ENCODE assay signal across 32 mouse cellular contexts in the genomic region with DNA sequence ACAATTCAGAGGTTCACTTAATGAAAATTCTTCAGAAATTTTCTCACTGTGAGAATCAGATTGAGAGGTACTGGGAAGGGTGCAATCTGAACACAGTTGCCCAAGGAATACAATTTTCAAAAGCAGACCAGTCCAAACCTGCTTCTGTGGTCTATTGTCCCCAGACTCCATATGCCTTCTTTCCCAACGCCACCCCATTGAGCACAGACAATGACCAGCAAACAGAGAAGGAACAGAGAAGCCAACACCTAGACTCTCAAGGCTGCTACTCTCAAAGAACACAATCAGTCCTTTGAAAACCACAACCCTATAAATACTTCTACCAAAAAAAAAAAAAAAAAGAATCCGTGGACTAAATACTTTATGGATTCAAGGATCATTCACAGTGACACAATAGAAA.
"Had no signal": no experiment of that assay in that cellular context is flagged by ENCODE, and none has a peak within 500 bp of the region (broad histone marks: within the 10 kb centered on the region; RNA-seq: fewer than 3 reads in every experiment).

No protein-coding gene starts in this region.

- H3K4me3 ChIP-seq: limb, embryonic 10.5 days; limb, embryonic 12.5 days; limb, embryonic 13.5 days; limb, embryonic 15.5 days; liver, embryonic 12.5 days; liver, embryonic 13.5 days; liver, embryonic 15.5 days; lung, embryonic 15.5 days; megakaryocyte, embryonic 14.5 days; midbrain, embryonic 10.5 days; midbrain, embryonic 12.5 days; midbrain, embryonic 13.5 days; midbrain, embryonic 15.5 days; myocyte; neural tube, embryonic 12.5 days; neural tube, embryonic 13.5 days had no signal

- H3K4me2 ChIP-seq: limb, embryonic 12.5 days; limb, embryonic 13.5 days; limb, embryonic 15.5 days; liver, embryonic 11.5 days; liver, embryonic 12.5 days; liver, embryonic 13.5 days; liver, embryonic 15.5 days; lung, embryonic 14.5 days; lung, embryonic 15.5 days; midbrain, embryonic 12.5 days; midbrain, embryonic 13.5 days; midbrain, embryonic 15.5 days; neural tube, embryonic 12.5 days; neural tube, embryonic 13.5 days had no signal

- H3K9me3 ChIP-seq: limb, embryonic 10.5 days; limb, embryonic 12.5 days; limb, embryonic 13.5 days; limb, embryonic 15.5 days; liver, embryonic 12.5 days; liver, embryonic 13.5 days; liver, embryonic 15.5 days; lung, embryonic 15.5 days; megakaryocyte, embryonic 14.5 days; midbrain, embryonic 10.5 days; midbrain, embryonic 12.5 days; midbrain, embryonic 13.5 days; midbrain, embryonic 15.5 days; neural tube, embryonic 12.5 days; neural tube, embryonic 13.5 days had no signal

- ATAC-seq: liver, embryonic 12.5 days; liver, postnatal 0 days; lung, postnatal 0 days; midbrain, embryonic 13.5 days; midbrain, embryonic 15.5 days; midbrain, embryonic 16.5 days had no signal

- H3K9ac ChIP-seq: limb, embryonic 12.5 days; limb, embryonic 13.5 days; limb, embryonic 15.5 days; liver, embryonic 12.5 days; liver, embryonic 13.5 days; liver, embryonic 14.5 days; liver, embryonic 15.5 days; liver, postnatal 0 days; lung, embryonic 14.5 days; lung, embryonic 15.5 days; midbrain, embryonic 12.5 days; midbrain, embryonic 13.5 days; midbrain, embryonic 15.5 days; neural tube, embryonic 12.5 days; neural tube, embryonic 13.5 days had no signal

- H3K36me3 ChIP-seq: limb, embryonic 10.5 days; limb, embryonic 12.5 days; limb, embryonic 13.5 days; limb, embryonic 15.5 days; liver, embryonic 12.5 days; liver, embryonic 13.5 days; liver, embryonic 15.5 days; lung, embryonic 15.5 days; midbrain, embryonic 10.5 days; midbrain, embryonic 12.5 days; midbrain, embryonic 13.5 days; midbrain, embryonic 15.5 days; neural tube, embryonic 12.5 days; neural tube, embryonic 13.5 days had no signal

- H3K4me1 ChIP-seq: limb, embryonic 10.5 days; limb, embryonic 12.5 days; limb, embryonic 13.5 days; limb, embryonic 15.5 days; liver, embryonic 12.5 days; liver, embryonic 13.5 days; liver, embryonic 15.5 days; lung, embryonic 15.5 days; megakaryocyte, embryonic 14.5 days; midbrain, embryonic 12.5 days; midbrain, embryonic 13.5 days; midbrain, embryonic 15.5 days; neural tube, embryonic 12.5 days; neural tube, embryonic 13.5 days had no signal

- H3K27ac ChIP-seq: limb, embryonic 10.5 days; limb, embryonic 12.5 days; limb, embryonic 13.5 days; limb, embryonic 15.5 days; liver, embryonic 12.5 days; liver, embryonic 13.5 days; liver, embryonic 14.5 days; liver, embryonic 15.5 days; lung, embryonic 15.5 days; macrophage; midbrain, embryonic 10.5 days; midbrain, embryonic 12.5 days; midbrain, embryonic 13.5 days; midbrain, embryonic 15.5 days; neural tube, embryonic 12.5 days; neural tube, embryonic 13.5 days had no signal

- DNase-seq: left cerebral cortex, postnatal 4 days; liver; liver, embryonic 13.5 days; liver, postnatal 0 days; lung, adult 18-20 months; lung, adult 2 months; lung, embryonic 14.5 days; lung, postnatal 10 days; lung, postnatal 14 days; lung, postnatal 36 days; lung, postnatal 4 days; midbrain, embryonic 14.5 days had no signal

- H3K27me3 ChIP-seq: limb, embryonic 12.5 days; limb, embryonic 13.5 days; limb, embryonic 15.5 days; liver, embryonic 12.5 days; liver, embryonic 13.5 days; liver, embryonic 15.5 days; lung, embryonic 15.5 days; megakaryocyte, embryonic 14.5 days; midbrain, embryonic 12.5 days; midbrain, embryonic 13.5 days; midbrain, embryonic 15.5 days; neural tube, embryonic 12.5 days; neural tube, embryonic 13.5 days had no signal
